Mouse (Mus musculus) liver, embryonic 14.5 days (tissue): ENCODE results near the gene Cers3.

Experiments
- CTCF ChIP-seq: IDR thresholded peaks from 2 replicates; pipeline ENCODE4 v1.5.1; 2016; ENCODE audit warnings: antibody characterized with exemption, low read depth, control low read depth
- EP300 ChIP-seq: IDR thresholded peaks from 2 replicates; pipeline ENCODE4 v1.6.1; 2016; ENCODE audit warnings: antibody characterized with exemption, low read depth

- TF ChIP-seq CTCF (no peak), EP300 (no peak)
These were observed 87.5 kb downstream of the Cers3 start for GRCm38 (mm10) chr7:66830803-66831202.
